Mouse (Mus musculus) heart, adult 11 months (tissue): Measurements from ENCODE around the gene Kcnmb3.

Experiments used
- DNase-seq: peaks from one replicate; pipeline ENCODE4 v3.0.0; 2022

Gene Kcnmb3

GRCm38 (mm10) chr3:32430394-32430793 lies 61.6 kb downstream of the Kcnmb3 start:
- peak; percentile 92 for DNase-seq

GRCm38 (mm10) chr3:32429351-32429750 lies 62.7 kb downstream of the Kcnmb3 start:
- DNase-seq, result peak; percentile 91

- peak; percentile 98 for DNase-seq
Measured at GRCm38 (mm10) chr3:32428921-32429320, 63.1 kb downstream of the Kcnmb3 start.

GRCm38 (mm10) chr3:32428361-32428760 lies 63.7 kb downstream of the Kcnmb3 start:
- peak; percentile 55 for DNase-seq

- peak; percentile 85 for DNase-seq
Measured at GRCm38 (mm10) chr3:32427695-32428094, 64.3 kb downstream of the Kcnmb3 start.
